Mouse (Mus musculus): ENCODE measurements around the gene Gm38392. TPM values are rescaled to one million over a fixed set of nuclear protein-coding genes. Genes with fewer than 3 reads are reported as not detected.
"Not testable (repeated sequence)": the region's sequence is repeated elsewhere in the genome, so short reads cannot be mapped to it uniquely, and the experiment has no call there.

The Gm38392 gene
- polyA plus RNA-seq, 1 experiment from 2014 or later, result not detected

DNA sequence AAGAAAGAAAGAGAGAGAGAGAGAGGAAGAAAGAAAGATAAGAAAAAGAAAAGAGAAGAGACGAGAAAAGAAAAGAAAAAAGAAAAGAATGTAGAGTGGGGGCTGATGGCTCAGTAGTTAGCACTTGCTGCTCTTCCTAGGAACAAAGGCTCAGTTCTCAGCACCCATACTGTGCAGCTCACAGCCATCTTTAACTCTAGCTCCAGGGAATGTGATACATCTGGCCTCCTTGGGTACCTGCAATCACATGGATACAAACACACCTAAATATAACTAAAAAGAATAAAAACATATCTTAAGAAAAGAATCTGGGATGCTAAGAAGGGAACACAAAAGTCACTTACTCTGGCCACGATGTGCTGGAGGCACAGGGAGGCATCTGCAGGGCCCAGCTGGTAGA lies 10.9 kb downstream of the Gm38392 start:
- Histone ChIP-seq H3K36me3 (ENCODE audit: insufficient read depth) (no peaks in the 10 kb centered on the region), H3K27ac (ENCODE audit: low read depth) (no peak overlapping the region), H3K4me2 (no peak overlapping the region), H3K9ac (no peak overlapping the region), H3K9me3 (ENCODE audit: low read depth, low read length) (no peaks in the 10 kb centered on the region), H3K4me1 (ENCODE audit: insufficient read depth) (no peaks in the 10 kb centered on the region), H3K27me3 (ENCODE audit: insufficient read depth, low read length) (no peaks in the 10 kb centered on the region), H3K4me3 (ENCODE audit: low read depth, low read length) (no peak overlapping the region)
- no peak for TF ChIP-seq CTCF (IDR thresholded peaks at IDR 0.05; ENCODE audit: low read depth)
- 78% methylated on average over 2 of the region's 2 CpGs for WGBS
- ATAC-seq (ENCODE audit: insufficient read depth) (no peak), DNase-seq (no peak)

- ATAC-seq (ENCODE audit: insufficient read depth), result no peak
Measured at GRCm38 (mm10) chr3:88274002-88274401, 13.0 kb downstream of the Gm38392 start.

DNA sequence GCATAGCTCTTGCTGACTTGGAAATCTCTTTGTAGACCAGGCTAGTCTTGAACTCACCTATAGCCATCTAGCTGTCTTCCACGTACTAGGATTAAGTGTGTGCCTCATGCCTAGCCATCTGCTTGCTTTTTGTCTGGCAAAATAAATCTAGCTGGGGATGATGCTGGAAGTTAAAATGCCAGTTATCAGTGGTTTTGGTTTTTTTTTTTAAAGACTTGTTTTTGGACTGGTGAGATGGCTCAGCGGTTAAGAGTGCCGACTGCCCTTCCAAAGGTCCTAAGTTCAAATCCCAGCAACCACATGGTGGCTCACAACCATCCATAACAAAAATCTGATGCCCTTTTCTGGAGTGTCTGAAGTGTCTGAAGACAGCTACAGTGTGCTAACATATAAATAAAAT lies 15.2 kb downstream of the Gm38392 start:
- ATAC-seq (ENCODE audit: insufficient read depth), result no peak

More at GRCm38 (mm10) chr3:88274002-88274401, 13.0 kb downstream of the Gm38392 start:
- Histone ChIP-seq H3K4me2 (no peak overlapping the region), H3K9ac (no peak overlapping the region), H3K4me3 (ENCODE audit: low read depth, low read length) (no peak overlapping the region), H3K9me3 (ENCODE audit: low read depth, low read length) (no peaks in the 10 kb centered on the region), H3K27me3 (ENCODE audit: insufficient read depth, low read length) (no peaks in the 10 kb centered on the region), H3K27ac (ENCODE audit: low read depth) (no peak overlapping the region), H3K36me3 (ENCODE audit: insufficient read depth) (no peaks in the 10 kb centered on the region), H3K4me1 (ENCODE audit: insufficient read depth) (no peaks in the 10 kb centered on the region)
- 90% methylated on average over 4 of the region's 4 CpGs for WGBS
- TF ChIP-seq CTCF (IDR thresholded peaks at IDR 0.05; ENCODE audit: low read depth), result 0 out of 2 replicates have a peak, but pooled peaks have one; percentile 20
- DNase-seq, result no peak

DNA sequence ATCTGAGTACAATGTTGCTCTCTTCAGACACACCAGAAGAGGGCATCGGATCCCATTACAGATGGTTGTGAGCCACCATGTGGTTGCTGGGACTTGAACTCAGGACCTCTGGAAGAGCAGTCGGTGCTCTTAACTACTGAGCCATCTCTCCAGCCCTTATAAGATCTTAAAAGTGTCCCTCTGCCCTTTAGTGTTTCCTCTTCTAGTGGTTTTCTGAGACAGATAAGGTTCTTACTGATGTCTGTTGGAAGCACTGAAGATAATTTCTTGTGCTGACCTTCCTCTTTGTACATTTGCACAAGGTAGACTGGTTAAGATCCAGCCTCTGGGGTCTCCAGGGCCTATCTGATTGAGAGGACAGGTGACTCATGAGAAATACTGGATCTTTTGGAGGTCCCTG lies 15.7 kb downstream of the Gm38392 start:
- not testable (repeated sequence) for H3K36me3 ChIP-seq (ENCODE audit: insufficient read depth); H3K4me3 ChIP-seq (ENCODE audit: low read depth, low read length); ATAC-seq (ENCODE audit: insufficient read depth); H3K9me3 ChIP-seq (ENCODE audit: low read depth, low read length); H3K27me3 ChIP-seq (ENCODE audit: insufficient read depth, low read length); H3K27ac ChIP-seq (ENCODE audit: low read depth); H3K9ac ChIP-seq; H3K4me2 ChIP-seq; DNase-seq; H3K4me1 ChIP-seq (ENCODE audit: insufficient read depth)
- 79% methylated on average over 2 of the region's 2 CpGs for WGBS

More for the DNA sequence above, 15.2 kb downstream of the Gm38392 start:
- DNase-seq, result no peak
- no peak overlapping the region for H3K9ac ChIP-seq
- H3K9me3 ChIP-seq (ENCODE audit: low read depth, low read length), result no peaks in the 10 kb centered on the region
- no peak overlapping the region for H3K4me2 ChIP-seq
- no peaks in the 10 kb centered on the region for H3K27me3 ChIP-seq (ENCODE audit: insufficient read depth, low read length)
- no peak overlapping the region for H3K4me3 ChIP-seq (ENCODE audit: low read depth, low read length)
- no peaks in the 10 kb centered on the region for H3K4me1 ChIP-seq (ENCODE audit: insufficient read depth)
- no peaks in the 10 kb centered on the region for H3K36me3 ChIP-seq (ENCODE audit: insufficient read depth)
- no peak overlapping the region for H3K27ac ChIP-seq (ENCODE audit: low read depth)
- no peak for TF ChIP-seq CTCF (IDR thresholded peaks at IDR 0.05; ENCODE audit: low read depth)
- 90% methylated on average over 3 of the region's 3 CpGs for WGBS

DNA sequence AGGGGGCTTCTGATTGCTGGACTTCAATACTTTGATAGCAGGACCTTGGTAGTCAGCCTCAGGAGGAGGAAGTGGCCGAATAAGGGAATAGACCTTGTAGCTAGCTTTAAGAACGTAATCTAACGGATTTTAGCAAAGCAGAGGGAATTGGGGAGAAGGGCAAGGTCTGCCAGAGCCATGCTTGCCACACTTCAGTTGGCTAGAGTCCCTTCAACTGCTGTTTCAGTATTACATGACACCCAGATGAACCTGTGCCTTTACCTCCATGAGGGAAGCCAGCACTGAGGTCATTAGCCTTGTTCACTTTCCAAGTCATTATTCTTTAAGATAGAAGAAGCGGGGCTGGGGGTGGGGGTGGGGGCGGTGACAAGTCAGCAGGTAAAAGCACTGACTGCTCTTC lies 18.0 kb downstream of the Gm38392 start:
- Histone ChIP-seq H3K27ac (ENCODE audit: low read depth) (no peak overlapping the region), H3K4me1 (ENCODE audit: insufficient read depth) (no peaks in the 10 kb centered on the region), H3K27me3 (ENCODE audit: insufficient read depth, low read length) (no peaks in the 10 kb centered on the region), H3K9ac (no peak overlapping the region), H3K9me3 (ENCODE audit: low read depth, low read length) (no peaks in the 10 kb centered on the region), H3K4me2 (no peak overlapping the region), H3K4me3 (ENCODE audit: low read depth, low read length) (no peak overlapping the region), H3K36me3 (ENCODE audit: insufficient read depth) (no peaks in the 10 kb centered on the region)
- 81% methylated on average over 5 of the region's 5 CpGs for WGBS
- ATAC-seq (ENCODE audit: insufficient read depth), result no peak
- no peak for TF ChIP-seq CTCF (IDR thresholded peaks at IDR 0.05; ENCODE audit: low read depth)
- DNase-seq, result no peak

DNA sequence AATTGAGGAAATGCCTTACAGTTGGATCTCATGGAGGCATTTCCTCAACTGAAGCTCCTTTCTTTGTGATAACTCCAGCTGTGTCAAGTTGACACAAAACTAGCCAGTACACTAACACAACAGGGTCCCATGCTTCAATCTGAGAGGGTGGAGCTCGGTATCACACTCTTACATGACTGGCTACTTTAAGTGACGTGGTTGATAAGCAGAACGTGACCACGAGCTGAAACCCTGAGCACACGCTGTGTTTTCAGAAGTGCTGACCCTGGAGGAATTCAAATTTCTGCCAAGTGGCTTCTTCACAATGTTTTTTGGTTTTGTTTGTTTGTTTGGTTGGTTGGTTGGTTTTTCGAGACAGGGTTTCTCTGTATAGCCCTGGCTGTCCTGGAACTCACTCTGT lies 19.0 kb downstream of the Gm38392 start:
- not testable (repeated sequence) for H3K4me1 ChIP-seq (ENCODE audit: insufficient read depth); H3K4me2 ChIP-seq; H3K9ac ChIP-seq; ATAC-seq (ENCODE audit: insufficient read depth); H3K27ac ChIP-seq (ENCODE audit: low read depth); H3K36me3 ChIP-seq (ENCODE audit: insufficient read depth); H3K4me3 ChIP-seq (ENCODE audit: low read depth, low read length); H3K9me3 ChIP-seq (ENCODE audit: low read depth, low read length); H3K27me3 ChIP-seq (ENCODE audit: insufficient read depth, low read length); DNase-seq
- WGBS, result 70% methylated on average over 6 of the region's 6 CpGs

GRCm38 (mm10) chr3:88262346-88262745 lies 24.7 kb downstream of the Gm38392 start:
- Histone ChIP-seq H3K4me2 (no peak overlapping the region), H3K9me3 (ENCODE audit: low read depth, low read length) (no peaks in the 10 kb centered on the region), H3K27ac (ENCODE audit: low read depth) (no peak overlapping the region), H3K4me3 (ENCODE audit: low read depth, low read length) (no peak overlapping the region), H3K9ac (no peak overlapping the region), H3K4me1 (ENCODE audit: insufficient read depth) (no peaks in the 10 kb centered on the region), H3K27me3 (ENCODE audit: insufficient read depth, low read length) (no peaks in the 10 kb centered on the region; the same call in 1 of the 2 replicates), H3K36me3 (ENCODE audit: insufficient read depth) (no peaks in the 10 kb centered on the region)
- TF ChIP-seq CTCF (IDR thresholded peaks at IDR 0.05; ENCODE audit: low read depth), result no peak
- no peak for DNase-seq
- 59% methylated on average over 3 of the region's 3 CpGs for WGBS
- no peak for ATAC-seq (ENCODE audit: insufficient read depth)

DNA sequence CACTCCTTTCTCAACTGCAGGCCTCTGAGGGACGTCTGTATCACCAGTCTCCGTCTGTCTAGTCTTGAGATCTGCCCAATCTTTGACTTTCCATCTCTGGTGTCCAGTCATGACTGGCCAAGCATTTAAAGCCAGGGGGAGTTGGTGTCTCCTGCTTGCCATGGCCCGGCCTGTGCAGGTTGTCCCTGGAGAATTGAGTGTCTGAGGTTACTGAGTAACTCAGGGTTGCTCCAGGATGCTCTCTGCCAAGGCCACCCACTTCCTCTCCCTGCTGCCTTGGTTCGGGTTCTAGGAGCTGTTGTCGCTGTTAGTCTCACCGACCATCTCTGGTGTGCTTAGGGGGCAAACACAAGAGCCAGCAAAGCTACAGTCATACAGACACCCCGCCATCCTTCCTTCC lies 30.6 kb downstream of the Gm38392 start:
- Histone ChIP-seq H3K4me3 (ENCODE audit: low read depth, low read length) (no peak overlapping the region), H3K9me3 (ENCODE audit: low read depth, low read length) (no peaks in the 10 kb centered on the region), H3K36me3 (ENCODE audit: insufficient read depth) (no peaks in the 10 kb centered on the region), H3K4me2 (no peak overlapping the region), H3K27ac (ENCODE audit: low read depth) (no peak overlapping the region), H3K4me1 (ENCODE audit: insufficient read depth) (no peaks in the 10 kb centered on the region), H3K27me3 (ENCODE audit: insufficient read depth, low read length) (peaks cover 33% of the 10 kb centered on the region), H3K9ac (no peak overlapping the region)
- DNase-seq, result no peak
- ATAC-seq (ENCODE audit: insufficient read depth), result no peak
- WGBS, result 48% methylated on average over 7 of the region's 7 CpGs
- no peak for TF ChIP-seq CTCF (IDR thresholded peaks at IDR 0.05; ENCODE audit: low read depth)

Data from lung, embryonic 14.5 days (tissue).